Mouse (Mus musculus): ENCODE measurements at regions not wholly inside any gene's neighbourhood (a gene's known extent, or its start where the extent isn't known, plus 50 kb on each side); places are given as distances from the start of the nearest gene placed in this dataset.

GRCm38 (mm10) chr19:59642606-59643005 is 184.4 kb downstream of the Emx2 start:
- in situ Hi-C loops (cut with MboI; ENCODE audit: unreplicated experiment in 2 of 2): no loop called here

- in situ Hi-C loops (cut with MboI; ENCODE audit: unreplicated experiment in 2 of 2): no loop called here
Measured at GRCm38 (mm10) chr19:59646231-59646630, 188.1 kb downstream of the Emx2 start.

GRCm38 (mm10) chr19:59646656-59647055 is 188.5 kb downstream of the Emx2 start:
- in situ Hi-C loops (cut with MboI; ENCODE audit: unreplicated experiment in 2 of 2): no loop called here

GRCm38 (mm10) chr19:59649421-59649820 is 191.2 kb downstream of the Emx2 start:
- in situ Hi-C loops (cut with MboI; ENCODE audit: unreplicated experiment in 2 of 2): no loop called here

GRCm38 (mm10) chr19:59650611-59651329 is 192.6 kb downstream of the Emx2 start:
- in situ Hi-C loops (cut with MboI; ENCODE audit: unreplicated experiment in 2 of 2): no loop called here

- in situ Hi-C loops (cut with MboI; ENCODE audit: unreplicated experiment in 2 of 2): no loop called here
Measured at GRCm38 (mm10) chr19:59653631-59654367, 195.6 kb downstream of the Emx2 start.

- in situ Hi-C loops (cut with MboI; ENCODE audit: unreplicated experiment in 2 of 2): no loop called here
Measured at GRCm38 (mm10) chr19:59655321-59655720, 197.1 kb downstream of the Emx2 start.

- in situ Hi-C loops (cut with MboI; ENCODE audit: unreplicated experiment in 2 of 2): no loop called here
Measured at GRCm38 (mm10) chr19:59669793-59670192, 211.6 kb downstream of the Emx2 start.

- in situ Hi-C loops (cut with MboI; ENCODE audit: unreplicated experiment in 2 of 2): no loop called here
Measured at GRCm38 (mm10) chr19:59673537-59673936, 215.4 kb downstream of the Emx2 start.

GRCm38 (mm10) chr19:59679191-59679590 is 221.0 kb downstream of the Emx2 start:
- in situ Hi-C loops (cut with MboI; ENCODE audit: unreplicated experiment in 2 of 2): no loop called here

- in situ Hi-C loops (cut with MboI; ENCODE audit: unreplicated experiment in 2 of 2): no loop called here
Measured at GRCm38 (mm10) chr19:59680356-59680755, 222.2 kb downstream of the Emx2 start.

- in situ Hi-C loops (cut with MboI; ENCODE audit: unreplicated experiment in 2 of 2): no loop called here
Measured at GRCm38 (mm10) chr19:59684292-59684691, 226.1 kb downstream of the Emx2 start.

GRCm38 (mm10) chr19:59685826-59686717 is 227.9 kb downstream of the Emx2 start:
- in situ Hi-C loops (cut with MboI; ENCODE audit: unreplicated experiment in 2 of 2): no loop called here

GRCm38 (mm10) chr19:59687206-59687605 is 229.0 kb downstream of the Emx2 start:
- in situ Hi-C loops (cut with MboI; ENCODE audit: unreplicated experiment in 2 of 2): no loop called here

GRCm38 (mm10) chr19:59687681-59688080 is 229.5 kb downstream of the Emx2 start:
- in situ Hi-C loops (cut with MboI; ENCODE audit: unreplicated experiment in 2 of 2): no loop called here

GRCm38 (mm10) chr19:59691541-59692096 is 233.4 kb downstream of the Emx2 start:
- in situ Hi-C loops (cut with MboI; ENCODE audit: unreplicated experiment in 2 of 2): no loop called here

- in situ Hi-C loops (cut with MboI; ENCODE audit: unreplicated experiment in 2 of 2): no loop called here
Measured at GRCm38 (mm10) chr19:59697628-59698027, 239.5 kb downstream of the Emx2 start.

- in situ Hi-C loops (cut with MboI; ENCODE audit: unreplicated experiment in 2 of 2): no loop called here
Measured at GRCm38 (mm10) chr19:59700187-59700586, 242.0 kb downstream of the Emx2 start.

- in situ Hi-C loops (cut with MboI; ENCODE audit: unreplicated experiment in 2 of 2): no loop called here
Measured at GRCm38 (mm10) chr19:59707106-59707505, 236.3 kb downstream of the Rab11fip2 start.

- in situ Hi-C loops (cut with MboI; ENCODE audit: unreplicated experiment in 2 of 2): no loop called here
Measured at GRCm38 (mm10) chr19:59709180-59709579, 234.3 kb downstream of the Rab11fip2 start.

GRCm38 (mm10) chr19:59715086-59715485 is 228.4 kb downstream of the Rab11fip2 start:
- in situ Hi-C loops (cut with MboI; ENCODE audit: unreplicated experiment in 2 of 2): no loop called here

All from v-Abl transformed pro-B cells (cell line).